Mouse (Mus musculus) myocyte (in vitro differentiated cells): Measurements from ENCODE around the gene Tnks2.

Source experiments
- MAX ChIP-seq: IDR thresholded peaks from one replicate; pipeline ENCODE4 v1.6.1; 2011; ENCODE audit warnings: low read depth, mild to moderate bottlenecking, control low read depth
- POLR2A ChIP-seq: IDR thresholded peaks from one replicate; pipeline ENCODE4 v1.6.1; 2011; ENCODE audit warnings: low read depth, mild to moderate bottlenecking, control low read depth, moderate library complexity; ENCODE audit not compliant: insufficient read length

GRCm38 (mm10) chr19:36878743-36879495 lies 44.9 kb downstream of the Tnks2 start:
- TF ChIP-seq MAX (no peak), POLR2A (no peak)
